Mouse (Mus musculus) bone marrow macrophage, adult 2 months (primary cell): Measurements from ENCODE around the gene Chst11.

Experiments used
- CTCF ChIP-seq: IDR thresholded peaks from 2 replicates; pipeline ENCODE4 v1.5.1; 2012; ENCODE audit warnings: low read depth, mild to moderate bottlenecking, low read length, moderate library complexity
- POLR2A ChIP-seq: IDR thresholded peaks from 2 replicates; pipeline ENCODE4 v1.6.1; 2012; ENCODE audit warnings: mild to moderate bottlenecking, low read depth, low read length, borderline replicate concordance

DNA sequence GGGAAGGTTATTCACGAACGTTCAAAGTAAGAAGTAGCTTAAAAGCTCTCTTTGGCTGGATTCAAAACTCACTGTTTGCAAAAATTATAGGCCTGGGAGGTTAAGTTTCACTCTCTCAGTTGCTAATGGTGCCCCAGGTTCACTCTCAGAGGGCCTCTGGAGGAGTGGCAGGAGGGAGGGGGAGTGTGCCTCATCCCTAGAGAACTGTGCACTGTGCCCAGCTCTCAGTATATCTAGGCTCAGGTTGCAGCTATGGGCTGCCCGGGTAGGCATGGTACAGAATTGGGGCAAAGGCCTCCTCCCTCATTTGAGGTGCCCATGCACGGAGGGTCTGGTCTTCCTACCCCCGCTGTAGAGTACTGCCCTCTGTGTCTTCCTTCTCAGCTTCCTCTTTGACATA is 14.9 kb downstream of the Chst11 start:
- no peak for TF ChIP-seq CTCF
- no peak for TF ChIP-seq POLR2A
